Mouse (Mus musculus) CD4-positive helper T cell, adult 2 months (primary cell): ENCODE results near the gene Rtkn.
A peak's percentile ranks its signal among the peaks of the same experiment; 100 is the strongest.

Experiments used
- DNase-seq: peaks from one replicate; pipeline ENCODE4 v3.0.0-alpha.2; 2012; ENCODE audit warnings: low read depth, missing footprints, low spot score

Rtkn gene

DNA sequence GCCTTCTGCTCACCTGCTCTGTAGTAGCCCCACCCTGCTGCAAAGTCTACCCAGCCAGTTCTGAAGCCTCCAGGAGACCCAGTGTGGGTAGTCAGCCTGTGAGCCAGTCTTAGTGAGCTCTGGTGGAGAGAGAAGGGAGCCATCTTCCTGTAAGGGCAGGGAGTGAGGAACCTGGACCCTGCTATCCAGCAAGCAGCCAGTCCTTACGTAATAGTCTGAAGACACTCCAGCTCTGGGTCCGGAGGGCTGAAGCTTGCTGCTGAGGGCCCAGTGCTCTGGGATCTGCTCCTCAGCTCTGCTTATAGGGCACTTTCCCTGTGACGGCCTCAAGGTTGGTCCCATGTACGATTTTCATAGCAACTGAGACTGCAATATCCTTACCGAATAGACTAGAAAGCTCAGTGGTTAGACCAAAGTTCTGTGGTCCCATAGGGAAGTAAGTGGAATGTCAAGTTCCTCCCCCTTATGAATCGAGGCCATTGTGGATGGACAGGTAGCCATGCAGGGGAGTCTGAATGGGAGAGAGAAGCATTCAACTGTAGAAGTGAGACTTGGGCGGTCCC, at the start of gene Rtkn:
Rtkn (plus strand) TSS at position 513 of the 563 bp plus-strand sequence.
- no peak for DNase-seq

DNA sequence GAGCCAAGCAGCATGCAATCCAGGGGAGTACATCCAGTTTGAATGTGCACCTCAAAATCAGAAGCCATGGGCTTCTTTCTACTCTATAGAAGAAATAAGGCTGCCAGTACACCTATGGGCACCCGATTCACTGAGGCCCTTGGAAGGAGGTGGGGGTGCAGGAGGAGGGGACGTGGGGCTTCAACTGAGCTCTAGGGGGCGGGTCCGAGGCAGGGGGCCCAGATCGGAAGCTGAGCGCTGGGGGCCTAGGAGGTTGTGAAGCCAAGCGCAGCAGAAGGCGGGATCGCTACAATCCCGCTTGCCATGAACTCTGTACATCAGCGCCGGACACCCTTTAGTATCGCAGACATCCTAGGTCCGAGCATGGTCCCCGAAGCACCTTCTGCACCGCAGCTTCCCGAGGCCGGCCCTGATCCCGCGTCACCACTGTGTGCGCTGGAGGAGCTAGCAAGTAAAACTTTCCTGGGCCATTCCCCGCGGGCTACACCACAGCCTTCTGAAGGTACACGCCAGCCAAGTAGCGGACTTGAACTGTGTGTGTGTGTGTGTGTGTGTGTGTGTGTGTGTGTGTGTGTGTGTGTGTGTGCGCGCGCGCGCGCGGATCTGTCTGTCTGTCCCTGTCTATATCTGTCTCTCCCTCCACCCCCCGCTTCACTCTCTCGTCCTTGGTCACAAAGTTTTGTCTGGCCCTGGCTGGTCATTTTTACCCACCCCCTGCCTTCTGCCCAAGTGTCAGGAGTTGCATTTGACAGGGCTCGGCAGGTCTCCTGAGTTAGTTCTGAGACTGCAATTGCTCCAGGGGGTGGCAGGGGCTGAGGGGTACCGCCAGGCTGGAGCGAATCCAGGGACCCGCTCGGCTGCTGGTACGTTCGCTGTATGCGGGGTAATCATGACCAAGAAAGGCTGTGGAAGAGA, 48.9 kb upstream of the Rtkn start, which contains the start of gene Lbx2:
Lbx2 (plus strand) TSS at position 247 of the 915 bp plus-strand sequence.
- peak; percentile 52 for DNase-seq

DNA sequence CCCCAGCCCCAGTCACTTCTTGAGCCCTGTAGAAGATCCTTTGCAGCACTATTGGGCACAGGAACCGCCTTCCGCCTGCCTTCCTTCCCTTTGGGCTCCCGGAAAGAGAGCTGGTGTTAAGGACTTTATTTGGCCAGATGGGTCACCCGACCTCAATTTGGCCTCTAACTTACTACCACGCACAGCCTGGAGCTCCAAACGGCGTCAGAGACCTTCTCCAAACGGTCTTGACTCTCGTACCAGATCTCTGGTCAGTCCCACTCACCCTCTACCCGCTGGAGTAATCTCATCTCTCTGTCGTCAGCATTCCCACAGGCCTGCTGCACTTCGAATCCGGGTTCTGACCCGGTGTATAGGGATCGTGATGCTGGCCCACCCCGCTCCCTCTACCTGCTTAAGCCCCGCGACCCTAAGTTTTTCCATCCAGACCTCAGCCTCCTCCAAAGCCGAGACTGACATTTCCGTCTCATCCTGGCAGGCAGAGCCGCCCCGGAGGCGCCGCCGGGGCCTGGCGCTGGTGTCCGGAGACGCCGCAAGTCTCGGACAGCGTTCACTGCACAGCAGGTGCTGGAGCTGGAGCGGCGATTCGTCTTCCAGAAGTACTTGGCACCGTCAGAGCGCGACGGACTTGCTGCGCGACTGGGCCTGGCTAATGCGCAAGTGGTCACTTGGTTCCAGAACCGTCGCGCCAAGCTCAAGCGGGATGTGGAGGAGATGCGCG, 47.9 kb upstream of the Rtkn start:
- DNase-seq, result no peak

DNA sequence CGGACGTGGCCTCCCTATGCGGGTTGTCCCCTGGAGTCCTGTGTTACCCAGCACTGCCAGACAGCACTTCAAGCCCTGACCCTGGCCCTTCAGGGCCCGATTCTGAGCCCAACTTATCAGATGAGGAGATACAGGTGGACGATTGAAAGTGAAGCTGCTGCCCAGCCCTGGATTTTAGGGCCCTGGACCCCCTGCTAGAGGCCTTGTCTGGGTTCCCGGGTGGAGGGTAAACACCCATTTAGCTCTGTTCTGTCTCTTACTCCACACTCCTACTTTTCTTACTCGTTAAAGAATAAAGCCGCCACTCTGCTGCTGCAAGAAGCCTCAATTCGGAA, 47.4 kb upstream of the Rtkn start:
- DNase-seq, result no peak

DNA sequence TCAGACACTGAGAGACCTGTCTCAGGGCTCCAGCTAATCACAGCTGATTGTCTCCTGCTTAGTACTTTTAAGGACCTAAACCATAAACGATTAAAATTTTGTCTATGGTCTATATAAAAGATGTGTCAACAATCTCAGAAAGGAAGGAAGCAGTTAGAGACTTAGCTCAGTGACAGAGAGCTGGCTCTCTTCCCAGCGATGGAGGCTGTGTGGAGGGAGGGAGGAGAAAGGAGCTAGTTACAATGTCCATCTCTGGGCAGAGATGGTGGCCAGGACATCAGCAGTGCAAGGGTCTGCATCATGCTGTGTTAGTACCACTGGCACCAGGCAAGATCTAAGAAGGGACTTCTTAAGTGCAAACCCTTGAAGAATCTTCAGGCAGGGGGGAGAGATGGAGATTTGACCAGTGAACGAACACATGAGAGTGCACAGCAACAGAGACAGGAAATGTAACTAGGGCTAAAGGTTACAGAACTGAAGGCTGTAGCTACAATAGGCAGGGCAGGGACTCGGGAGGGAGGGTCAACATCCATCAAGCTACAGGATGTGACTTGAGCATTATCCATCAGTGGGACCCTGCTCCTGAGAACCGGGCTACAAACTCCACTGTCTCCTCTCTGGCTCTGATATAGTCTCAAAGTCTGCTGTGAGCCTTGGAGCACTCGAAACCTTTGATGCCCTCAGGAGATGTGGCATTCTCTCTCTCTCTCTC, 42.7 kb upstream of the Rtkn start:
- DNase-seq, result no peak

DNA sequence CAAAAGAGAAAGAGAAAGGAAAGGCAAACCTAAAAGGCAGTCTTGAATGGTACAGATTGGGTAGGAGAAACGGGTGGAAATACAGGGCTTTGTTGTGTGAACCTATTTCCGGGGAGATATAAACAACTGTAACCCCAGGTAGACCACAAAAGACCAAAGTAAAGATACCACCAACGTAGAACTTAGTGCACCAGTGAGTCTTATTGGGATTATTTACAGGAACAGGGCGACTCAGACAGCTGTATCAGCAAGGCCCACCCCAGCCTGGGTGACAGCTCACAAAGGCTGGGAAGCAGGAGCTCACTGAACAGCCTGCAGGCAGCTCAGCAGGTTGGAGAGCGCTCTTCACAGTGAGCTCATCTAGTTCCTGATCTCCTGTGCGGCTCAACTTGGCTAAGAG, 39.3 kb upstream of the Rtkn start:
- peak; percentile 90 for DNase-seq

DNA sequence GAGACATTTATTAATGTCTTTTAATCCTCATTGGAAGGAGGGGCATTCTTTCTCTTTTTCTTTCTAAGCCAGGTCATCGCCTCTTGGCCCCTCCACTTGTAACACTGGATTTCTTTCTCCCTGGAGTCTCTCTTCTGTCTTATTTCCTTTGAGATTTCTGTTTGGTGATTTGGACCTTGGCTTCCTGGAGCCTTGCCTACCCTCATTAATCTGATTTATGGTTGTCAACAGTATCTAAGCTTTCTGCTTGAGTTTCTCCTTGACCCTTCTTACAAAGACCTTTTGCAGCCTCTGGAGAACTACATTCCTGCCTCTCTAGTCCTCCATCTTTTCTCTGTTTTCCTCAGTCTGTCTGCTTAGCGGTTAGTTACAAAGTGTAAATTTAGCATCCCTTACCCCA, 36.9 kb upstream of the Rtkn start:
- no peak for DNase-seq

DNA sequence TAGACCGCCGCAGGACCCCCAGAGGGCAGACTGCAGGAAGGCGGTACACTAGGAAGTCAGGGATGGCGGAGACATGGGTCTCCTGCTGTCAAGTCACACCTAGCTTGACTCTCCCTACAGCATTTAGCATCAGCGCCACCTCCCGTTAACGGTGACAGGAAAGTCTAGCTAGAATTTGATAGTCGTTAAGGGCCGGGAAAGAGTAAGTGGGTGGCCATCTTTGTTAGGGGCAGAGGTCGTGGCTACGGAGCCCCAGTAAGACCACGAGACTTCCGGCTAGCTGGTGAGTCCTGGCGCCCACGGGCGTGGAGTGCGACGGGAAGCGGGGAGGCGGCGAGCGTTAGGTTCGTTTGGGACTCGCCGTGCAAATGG, 34.0 kb upstream of the Rtkn start, which contains the start of the genes Ccdc142 and Gm42688:
Ccdc142 (plus strand) TSS at position 286 of the 372 bp plus-strand sequence.
Gm42688 (plus strand) TSS at position 302 of the 372 bp plus-strand sequence.
- DNase-seq, result peak; percentile 92

DNA sequence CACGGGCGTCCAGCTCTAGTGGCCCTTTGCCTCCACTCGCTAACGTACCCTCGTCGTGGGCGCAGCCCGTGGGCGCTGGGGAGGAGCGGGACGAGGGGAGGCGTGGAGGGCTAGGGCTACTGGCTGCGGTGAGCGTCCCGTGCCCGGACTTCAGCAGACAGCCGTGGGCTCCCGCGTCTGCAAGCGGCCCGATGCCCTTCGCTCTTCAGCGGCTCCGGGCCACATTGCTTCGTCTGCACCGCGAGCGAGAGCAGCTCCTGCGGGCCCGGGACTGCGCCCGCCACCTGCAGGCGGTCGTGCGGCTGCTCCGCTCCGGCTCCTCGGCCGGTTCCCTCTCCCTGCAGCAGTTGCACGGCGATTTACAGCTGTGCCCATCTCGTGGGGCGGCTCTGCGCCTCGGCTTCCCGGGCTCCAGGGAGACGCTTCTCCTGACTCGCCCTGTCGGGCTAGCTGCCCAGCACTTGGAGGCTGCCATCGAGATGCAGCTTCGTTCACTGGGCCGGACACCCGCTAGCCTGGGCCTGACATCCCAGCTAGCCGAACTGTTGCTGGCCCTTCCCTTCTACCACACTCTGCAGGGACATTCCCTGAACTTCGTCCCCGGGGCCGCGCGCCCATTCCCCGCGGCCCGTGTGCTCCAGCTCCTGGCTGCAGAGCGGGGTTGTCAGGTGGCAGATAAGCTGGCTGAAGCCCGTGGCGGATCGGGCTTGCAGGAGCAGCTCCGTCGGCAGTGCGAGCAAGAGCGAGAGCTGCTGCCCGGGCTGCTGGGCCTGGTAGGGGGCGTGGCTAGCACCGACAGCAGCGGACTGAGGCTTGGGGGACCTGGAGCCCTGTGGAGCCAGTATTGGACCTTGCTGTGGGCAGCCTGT, 33.3 kb upstream of the Rtkn start:
- DNase-seq, result peak; percentile 84

DNA sequence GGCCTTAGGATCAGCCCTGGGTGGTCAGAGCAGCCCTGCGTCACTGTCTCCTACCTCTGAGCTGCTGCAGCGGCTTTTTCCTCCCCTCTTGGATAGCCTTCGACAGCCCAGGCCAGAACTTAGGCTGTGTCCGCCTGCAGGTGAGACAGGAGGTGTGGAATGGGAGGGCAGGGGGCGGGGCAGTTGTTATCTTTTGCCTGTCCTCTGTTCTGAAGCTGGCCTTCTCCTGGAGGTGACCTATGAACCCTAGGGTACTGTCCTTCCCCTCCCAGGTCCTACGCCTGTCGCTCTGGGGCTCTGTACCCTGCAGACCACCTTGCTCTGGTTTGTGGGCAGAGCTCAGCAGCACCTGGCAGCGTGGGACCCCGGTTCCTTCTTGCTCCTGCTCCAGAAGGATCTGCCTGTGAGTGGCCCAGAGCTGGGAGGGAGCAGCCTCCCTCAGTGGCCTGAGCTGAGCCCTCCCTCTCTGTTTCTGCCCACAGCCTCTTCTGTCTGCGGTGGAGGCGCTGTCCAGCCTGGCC, 32.1 kb upstream of the Rtkn start:
- DNase-seq, result no peak

DNA sequence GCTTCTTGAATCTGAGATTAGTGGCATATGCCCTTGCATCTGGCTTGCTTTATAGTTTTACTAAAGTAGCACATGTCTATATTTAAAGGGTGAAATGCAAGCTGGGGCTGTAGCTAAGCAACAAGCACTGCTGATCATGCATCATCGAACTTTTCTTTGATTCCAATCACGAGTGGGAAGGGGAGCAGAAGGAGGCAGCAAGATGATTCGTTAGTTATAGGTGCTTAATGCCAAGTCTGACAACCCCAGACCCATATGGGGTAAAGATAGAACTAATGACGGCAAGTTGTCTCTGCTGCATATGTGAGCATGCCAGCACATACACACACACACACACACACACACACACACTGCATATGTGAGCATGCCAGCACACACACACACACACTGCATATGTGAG, 31.1 kb upstream of the Rtkn start:
- no peak for DNase-seq

DNA sequence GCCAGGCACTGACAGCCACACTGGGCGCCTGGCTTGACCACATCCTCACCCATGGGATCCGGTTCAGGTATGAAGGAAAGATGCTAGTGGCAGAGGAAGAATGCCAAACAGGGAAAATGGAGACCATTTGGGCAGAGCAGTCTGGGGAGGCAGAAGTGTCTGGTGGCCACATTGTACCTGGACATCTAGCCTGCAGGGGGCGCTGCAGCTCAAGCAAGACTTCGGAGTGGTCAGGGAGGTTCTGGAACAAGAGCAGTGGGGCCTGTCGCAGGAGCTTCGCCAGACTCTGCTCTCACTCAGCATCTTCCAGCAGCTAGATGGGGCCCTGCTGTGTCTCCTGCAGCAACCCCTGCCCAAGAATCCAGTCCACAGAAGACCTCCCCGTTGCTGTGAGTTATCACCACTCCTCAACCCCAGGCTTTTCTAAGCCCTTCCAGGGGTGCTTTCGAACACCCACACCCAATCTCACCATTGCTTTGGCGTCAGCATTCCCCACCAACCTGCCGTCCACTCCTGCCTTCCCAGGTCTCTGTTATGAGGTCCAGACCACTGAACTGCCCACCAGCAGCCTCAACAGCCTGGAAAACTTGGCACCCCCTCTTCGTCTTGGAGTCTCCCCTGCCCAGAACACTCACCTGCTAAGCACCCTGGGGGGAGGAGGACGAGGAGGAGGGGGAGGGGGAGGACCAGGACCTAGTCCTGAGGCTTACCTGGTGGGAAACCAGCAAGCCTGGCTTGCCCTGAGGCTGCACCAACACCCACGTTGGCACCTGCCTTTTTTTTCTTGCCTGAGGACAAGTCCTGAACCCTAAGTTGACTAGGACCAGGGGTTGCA, 27.5 kb upstream of the Rtkn start:
- peak; percentile 80 for DNase-seq

DNA sequence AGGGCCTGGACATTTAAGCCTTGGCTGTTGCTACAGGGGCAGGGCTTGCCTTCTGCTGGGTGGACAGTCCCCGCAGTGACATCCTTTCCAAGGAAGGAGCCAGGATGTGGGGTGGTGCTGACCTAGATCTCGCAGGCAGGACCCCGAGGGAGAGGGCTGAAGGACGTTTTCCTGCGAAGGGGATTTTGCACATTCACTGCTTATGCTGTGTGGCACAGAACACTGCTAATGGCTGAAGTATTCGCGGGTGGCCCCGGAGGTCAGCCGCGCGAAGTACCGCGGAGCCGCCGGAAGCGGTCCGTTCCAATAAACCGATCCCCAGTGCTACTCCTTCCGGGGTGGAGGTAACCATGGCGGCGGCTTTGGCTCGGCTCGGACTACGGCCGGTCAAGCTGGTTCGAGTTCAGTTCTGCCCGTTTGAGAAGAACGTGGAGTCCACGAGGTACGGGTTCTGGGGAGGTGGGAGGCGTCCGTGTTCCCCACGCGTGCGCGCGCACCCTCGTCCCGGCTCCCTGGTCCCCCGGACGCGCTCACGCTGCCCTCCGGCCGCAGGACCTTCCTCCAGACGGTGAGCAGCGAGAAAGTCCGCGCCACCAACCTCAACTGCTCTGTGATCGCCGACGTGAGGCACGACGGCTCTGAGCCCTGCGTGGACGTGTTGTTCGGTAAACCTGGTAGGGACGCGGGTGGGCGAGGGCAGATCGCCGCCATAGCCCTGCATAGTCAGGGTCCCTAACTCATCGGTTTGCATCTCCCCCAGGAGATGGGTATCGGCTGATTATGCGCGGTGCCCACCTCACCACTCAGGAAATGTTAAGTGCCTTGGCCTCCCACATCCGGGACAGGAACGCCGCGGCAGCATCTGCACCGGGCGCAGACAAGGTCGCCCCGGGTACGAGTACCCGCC, 26.2 kb upstream of the Rtkn start, which contains the start of gene Mrpl53:
Mrpl53 (plus strand) TSS at position 279 of the 907 bp plus-strand sequence.
- DNase-seq, result peak; percentile 76

DNA sequence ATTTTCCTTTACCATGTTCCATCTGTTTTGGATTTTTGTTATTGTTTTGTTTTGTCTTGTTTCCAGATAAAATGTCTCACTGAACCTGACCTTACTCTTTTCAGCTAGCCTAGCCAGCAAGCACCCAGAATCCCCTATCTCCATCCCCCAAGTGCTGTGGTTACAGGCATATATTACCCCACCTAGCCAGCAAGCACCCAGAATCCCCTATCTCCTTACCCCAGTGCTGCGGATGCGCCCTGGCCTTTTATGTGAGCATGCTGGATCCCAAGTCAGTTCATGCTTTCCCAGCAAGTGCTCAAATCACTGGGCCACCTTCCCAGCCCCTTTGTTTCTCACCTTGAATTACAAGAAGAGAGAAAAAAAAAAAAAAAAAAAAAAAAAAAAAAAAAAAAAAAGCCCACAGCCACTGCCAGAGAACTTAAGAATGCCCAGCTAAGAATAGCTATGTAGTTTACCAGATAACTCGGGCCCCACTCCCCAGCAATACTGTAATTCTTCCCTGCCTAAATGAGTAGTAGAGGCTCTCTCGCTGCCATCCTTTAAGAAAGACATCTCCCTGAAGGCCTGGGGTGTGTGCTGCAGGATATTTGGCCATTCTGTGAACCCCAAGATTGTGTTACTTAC, 23.6 kb upstream of the Rtkn start:
- DNase-seq, result no peak

DNA sequence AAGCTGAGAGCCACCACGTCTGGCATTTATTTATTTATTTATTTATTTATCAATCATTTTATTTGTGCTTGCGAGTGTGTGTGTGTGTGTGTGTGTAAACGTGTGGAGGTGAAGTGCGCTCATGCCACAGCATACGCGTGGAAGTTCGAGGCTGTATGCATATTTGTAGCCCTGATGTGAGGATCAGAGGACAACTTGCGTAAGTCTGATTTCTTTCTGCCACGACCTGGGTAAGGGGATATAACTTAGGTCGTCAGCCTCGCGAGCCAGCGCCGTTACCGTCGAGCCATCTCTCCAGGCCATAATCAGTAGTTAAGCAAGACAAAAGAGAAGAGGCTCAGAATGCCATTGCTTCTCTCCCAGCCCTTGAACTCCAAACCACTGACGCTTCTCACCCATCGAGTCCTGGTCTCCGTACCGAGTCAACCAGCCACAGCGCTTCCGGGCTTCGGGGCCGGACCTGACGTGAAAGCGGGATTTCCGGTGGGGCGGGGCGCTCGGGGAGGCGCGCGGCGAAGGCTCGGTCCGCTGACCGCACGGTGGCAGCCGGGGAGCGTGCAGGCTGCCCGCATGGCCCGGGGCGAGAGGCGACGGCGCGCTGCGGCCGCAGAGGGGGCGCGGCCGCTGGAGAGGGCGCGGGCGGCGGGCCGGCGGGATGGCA, 20.1 kb upstream of the Rtkn start, which contains the start of gene Mogs:
Mogs (plus strand) TSS at position 486 of the 661 bp plus-strand sequence.
- DNase-seq, result peak; percentile 92

DNA sequence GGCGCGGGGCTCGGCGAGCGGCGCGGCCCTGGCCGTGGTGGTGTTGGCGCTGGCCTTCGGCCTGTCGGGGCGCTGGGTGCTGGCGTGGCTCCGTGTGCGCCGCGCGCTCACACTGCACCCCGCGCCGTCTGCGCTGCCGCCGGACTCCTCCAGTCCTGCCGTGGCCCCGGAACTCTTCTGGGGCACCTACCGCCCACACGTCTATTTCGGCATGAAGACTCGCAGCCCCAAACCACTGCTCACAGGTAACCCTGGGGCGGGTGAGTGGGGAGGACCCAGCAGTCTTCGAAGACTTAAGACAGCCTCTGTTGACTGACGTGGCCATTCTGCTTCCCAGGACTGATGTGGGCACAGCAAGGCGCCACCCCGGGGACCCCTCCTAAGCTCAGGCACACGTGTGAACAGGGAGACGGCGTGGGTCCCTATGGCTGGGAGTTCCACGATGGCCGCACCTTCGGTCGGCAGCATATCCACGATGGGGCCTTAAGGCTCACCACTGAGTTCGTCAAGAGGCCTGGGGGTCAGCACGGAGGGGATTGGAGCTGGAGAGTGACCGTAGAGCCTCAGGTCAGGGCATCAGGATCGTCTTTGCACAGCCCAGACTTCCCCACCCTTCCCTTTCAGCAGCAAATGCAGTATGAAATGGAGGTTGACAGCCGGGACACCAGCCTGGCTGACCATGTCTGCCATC, 19.4 kb upstream of the Rtkn start:
- DNase-seq, result peak; percentile 72
